Mouse (Mus musculus): ENCODE measurements around the gene Gm10188. TPM values are rescaled to one million over a fixed set of nuclear protein-coding genes. Genes with fewer than 3 reads are reported as not detected.

Gm10188 gene
- polyA plus RNA-seq (2012; ENCODE audit: insufficient read depth, low replicate concordance) = not detected in 2 replicates

DNA sequence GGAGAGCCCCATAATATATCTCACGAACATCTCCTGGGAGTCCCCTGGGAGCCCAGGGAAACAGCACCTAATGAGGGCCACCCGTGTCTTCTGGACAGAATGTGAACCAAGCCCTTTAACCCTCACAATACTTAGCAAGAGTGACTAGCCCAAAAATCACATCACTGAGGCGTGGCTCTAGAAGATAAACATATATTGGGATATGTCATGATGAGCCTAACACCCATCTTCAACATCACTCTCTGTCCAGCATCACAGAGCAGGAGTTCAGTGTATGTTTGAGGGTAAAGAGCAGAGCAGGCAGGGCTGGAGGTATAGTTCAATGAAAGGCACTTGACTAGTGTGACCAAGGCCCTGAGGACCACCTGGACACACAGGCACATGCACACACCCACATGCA is at the start of gene Gm10188:
Gene Gm10188 (minus strand): TSS at position 101 of the 400 bp plus-strand sequence.
- H3K27me3 ChIP-seq (replicated peaks) = peaks cover 59% of the 10 kb centered on the region
- no peak for TF ChIP-seq FLI1 (IDR thresholded peaks at IDR 0.05; ENCODE audit: low read length)
- no peak for TF ChIP-seq GATA1 (IDR thresholded peaks at IDR 0.05; ENCODE audit: borderline replicate concordance, low read length)

DNA sequence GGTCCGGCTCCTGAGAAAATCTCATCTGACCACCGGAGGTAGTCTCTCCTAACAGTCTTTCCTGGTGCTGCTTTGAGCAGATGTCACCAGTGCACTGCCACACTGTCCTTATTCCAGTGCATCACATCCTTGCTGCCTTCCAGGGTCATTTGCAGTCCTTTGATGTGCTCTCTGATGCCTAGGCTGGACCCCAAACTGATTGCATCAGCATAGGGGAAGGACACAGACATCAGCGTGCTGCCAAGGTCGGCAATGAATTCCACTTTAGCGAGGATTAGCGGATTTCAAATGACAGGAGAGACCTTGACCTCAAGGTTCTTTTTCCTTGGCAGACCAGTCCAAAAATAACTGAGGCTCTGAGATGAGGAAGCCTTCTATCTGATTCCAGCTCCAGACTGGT is 47.6 kb upstream of the Gm10188 start:
- no peak overlapping the region for H3K4me3 ChIP-seq (replicated peaks)
- TF ChIP-seq GATA1 (IDR thresholded peaks at IDR 0.05; ENCODE audit: borderline replicate concordance, low read length) = no peak
- no peak for TF ChIP-seq FLI1 (IDR thresholded peaks at IDR 0.05; ENCODE audit: low read length)
- H3K4me1 ChIP-seq = peaks cover 5% of the 10 kb centered on the region
- H3K9me3 ChIP-seq = no peaks in the 10 kb centered on the region
- H3K27me3 ChIP-seq (replicated peaks) = peaks cover 64% of the 10 kb centered on the region
- H3K36me3 ChIP-seq (replicated peaks; ENCODE audit: low read length) = no peaks in the 10 kb centered on the region

More for the DNA sequence above, at the start of gene Gm10188:
- Histone ChIP-seq H3K36me3 (replicated peaks; ENCODE audit: low read length) (no peaks in the 10 kb centered on the region), H3K9me3 (no peaks in the 10 kb centered on the region), H3K4me1 (peaks cover 4% of the 10 kb centered on the region), H3K4me3 (replicated peaks) (no peak within 1 kb of the TSS)

DNA sequence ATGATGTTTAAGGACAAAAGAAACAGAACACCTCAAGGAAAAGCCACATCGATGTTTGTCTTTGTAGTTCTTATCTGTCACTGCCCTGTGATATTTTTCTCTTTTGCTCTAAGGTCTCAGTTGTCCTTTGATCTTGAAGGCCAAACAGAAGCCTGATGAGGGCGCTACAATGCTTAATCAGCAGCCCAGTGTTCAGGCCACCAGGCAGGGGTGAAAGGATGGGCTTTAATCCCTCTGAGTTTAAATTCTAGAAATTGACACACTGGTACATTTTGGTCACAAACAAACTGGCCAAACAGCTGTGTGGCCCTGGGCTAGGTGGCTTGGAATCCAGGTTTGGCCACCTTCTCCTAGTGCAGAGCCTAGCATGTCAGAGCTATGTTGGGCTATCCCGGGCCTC is 47.1 kb upstream of the Gm10188 start:
- no peak overlapping the region for H3K4me3 ChIP-seq (replicated peaks)
- H3K4me1 ChIP-seq = peaks cover 9% of the 10 kb centered on the region
- no peak for TF ChIP-seq FLI1 (IDR thresholded peaks at IDR 0.05; ENCODE audit: low read length)
- TF ChIP-seq GATA1 (IDR thresholded peaks at IDR 0.05; ENCODE audit: borderline replicate concordance, low read length) = no peak
- H3K27me3 ChIP-seq (replicated peaks) = peaks cover 60% of the 10 kb centered on the region
- no peaks in the 10 kb centered on the region for H3K36me3 ChIP-seq (replicated peaks; ENCODE audit: low read length)
- H3K9me3 ChIP-seq = no peaks in the 10 kb centered on the region

DNA sequence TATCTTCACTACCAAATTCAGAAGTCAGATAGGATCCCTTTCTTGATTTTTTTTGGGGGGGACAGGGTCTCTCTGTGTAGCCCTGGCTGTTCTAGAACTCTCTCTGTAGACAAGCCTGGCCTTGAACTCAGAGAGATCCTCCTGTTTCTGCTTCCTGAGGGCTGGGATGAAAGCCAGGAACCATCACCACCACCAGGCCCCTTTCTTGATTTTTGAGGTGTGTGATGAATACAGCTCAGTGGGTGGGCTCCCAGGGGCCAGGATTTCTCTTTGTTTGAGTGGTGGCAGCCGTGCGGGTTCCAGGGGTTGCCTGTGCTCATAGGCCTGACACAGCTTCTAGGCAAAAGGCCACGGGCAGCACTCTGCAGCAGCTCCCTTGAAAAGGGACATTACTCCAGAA is 41.7 kb upstream of the Gm10188 start:
- H3K4me1 ChIP-seq = peaks cover 35% of the 10 kb centered on the region
- H3K36me3 ChIP-seq (replicated peaks; ENCODE audit: low read length) = no peaks in the 10 kb centered on the region
- peaks cover 51% of the 10 kb centered on the region for H3K27me3 ChIP-seq (replicated peaks)
- no peak overlapping the region for H3K4me3 ChIP-seq (replicated peaks)
- TF ChIP-seq FLI1 (IDR thresholded peaks at IDR 0.05; ENCODE audit: low read length) (no peak), GATA1 (IDR thresholded peaks at IDR 0.05; ENCODE audit: borderline replicate concordance, low read length) (no peak)
- H3K9me3 ChIP-seq = no peaks in the 10 kb centered on the region

DNA sequence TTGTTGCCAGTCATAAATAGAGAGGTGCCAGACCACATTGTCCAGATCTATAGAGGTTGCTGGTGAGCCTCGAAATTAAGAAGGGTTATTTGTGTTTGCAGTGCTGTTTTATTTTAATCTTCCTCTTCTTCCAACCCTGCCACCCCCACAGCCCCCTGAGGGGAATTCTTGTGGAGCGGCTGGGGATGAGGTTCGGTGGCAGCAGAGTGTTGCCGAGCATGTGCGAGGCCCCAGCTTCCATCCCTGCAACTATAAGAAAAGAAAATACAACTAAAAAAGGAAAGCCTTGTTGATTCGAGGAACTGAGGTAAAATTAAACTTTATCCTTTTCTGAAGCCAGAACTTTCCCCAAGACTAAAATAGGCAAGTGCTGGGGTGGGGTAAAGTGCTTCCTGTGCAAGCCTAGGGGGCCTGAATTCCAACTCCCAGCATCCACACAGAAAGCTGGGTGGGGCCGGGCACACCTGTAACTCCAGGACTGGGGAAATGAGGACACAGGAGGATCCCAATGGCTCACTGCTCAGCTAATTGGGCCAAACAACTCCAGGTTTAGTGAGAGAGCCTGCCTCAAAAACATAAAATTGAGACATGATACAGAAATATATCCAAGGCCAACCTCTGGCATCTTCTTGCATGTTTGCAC is 39.0 kb upstream of the Gm10188 start:
- TF ChIP-seq FLI1 (IDR thresholded peaks at IDR 0.05; ENCODE audit: low read length) (no peak), GATA1 (IDR thresholded peaks at IDR 0.05; ENCODE audit: borderline replicate concordance, low read length) (no peak)
- Histone ChIP-seq H3K36me3 (replicated peaks; ENCODE audit: low read length) (no peaks in the 10 kb centered on the region), H3K4me1 (peaks cover 57% of the 10 kb centered on the region), H3K4me3 (replicated peaks) (no peak overlapping the region), H3K9me3 (no peaks in the 10 kb centered on the region), H3K27me3 (replicated peaks) (peaks cover 36% of the 10 kb centered on the region)

DNA sequence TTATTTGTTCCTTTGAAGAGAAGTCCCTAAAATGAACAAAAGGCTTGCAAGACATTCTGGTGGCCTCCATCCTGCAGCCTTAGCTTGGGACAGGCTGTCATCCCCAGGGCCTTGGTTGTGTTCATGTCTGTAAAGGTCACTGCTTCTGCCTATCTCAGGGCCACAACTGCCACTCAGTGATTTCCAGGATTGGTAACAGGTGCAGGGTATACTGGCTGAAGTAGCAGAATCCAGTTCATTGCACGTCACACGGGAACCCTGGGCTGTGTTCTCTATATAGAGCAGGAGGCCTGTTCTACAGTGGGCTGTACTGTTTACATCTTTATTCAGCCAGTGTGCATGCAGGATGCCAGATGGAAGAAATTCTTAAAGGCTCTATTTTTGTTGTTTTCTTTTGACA is 38.4 kb upstream of the Gm10188 start:
- Histone ChIP-seq H3K4me3 (replicated peaks) (no peak overlapping the region), H3K9me3 (no peaks in the 10 kb centered on the region), H3K4me1 (peaks cover 57% of the 10 kb centered on the region), H3K27me3 (replicated peaks) (peaks cover 34% of the 10 kb centered on the region), H3K36me3 (replicated peaks; ENCODE audit: low read length) (no peaks in the 10 kb centered on the region)
- TF ChIP-seq GATA1 (IDR thresholded peaks at IDR 0.05; ENCODE audit: borderline replicate concordance, low read length) (no peak), FLI1 (IDR thresholded peaks at IDR 0.05; ENCODE audit: low read length) (no peak)

DNA sequence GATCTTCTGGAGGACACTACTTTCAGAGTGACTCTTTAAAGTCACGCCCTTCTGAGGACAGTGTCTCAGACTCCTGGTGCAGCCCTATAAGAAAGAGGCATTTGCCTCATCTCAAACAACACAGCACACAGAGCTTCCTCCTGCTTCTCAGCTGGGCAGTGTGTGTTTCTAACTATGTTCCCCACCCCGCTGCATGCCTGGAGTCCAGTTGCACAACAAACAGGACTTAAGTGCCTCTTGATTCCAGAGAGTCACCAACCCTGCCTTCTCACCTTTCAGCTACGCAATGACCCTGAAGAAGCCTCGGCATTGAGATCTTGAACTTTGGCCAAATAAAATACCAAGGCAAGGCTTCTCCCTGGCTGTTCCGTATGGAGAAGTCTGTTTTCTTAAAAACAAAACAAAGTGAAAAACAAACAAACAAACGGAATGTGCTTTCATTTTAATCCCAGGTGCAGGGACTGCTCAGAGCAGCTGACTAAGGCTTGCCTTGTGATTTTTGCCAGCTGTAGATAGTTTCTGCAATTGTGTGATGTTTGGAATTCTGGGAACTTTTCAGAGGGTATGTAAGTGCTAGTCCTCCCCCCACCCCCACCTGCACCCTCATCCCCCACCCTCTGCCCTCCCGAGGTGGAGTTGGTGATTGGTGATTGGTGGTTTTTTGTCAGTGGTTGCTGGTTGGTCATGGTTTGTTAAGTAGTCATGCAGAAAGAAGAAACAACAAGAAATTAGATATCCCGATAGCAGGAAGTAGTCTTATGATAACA is 37.4 kb upstream of the Gm10188 start:
- Histone ChIP-seq H3K36me3 (replicated peaks; ENCODE audit: low read length) (no peaks in the 10 kb centered on the region), H3K4me3 (replicated peaks) (no peak overlapping the region), H3K27me3 (replicated peaks) (peaks cover 32% of the 10 kb centered on the region), H3K4me1 (peaks cover 51% of the 10 kb centered on the region), H3K9me3 (no peaks in the 10 kb centered on the region)
- TF ChIP-seq FLI1 (IDR thresholded peaks at IDR 0.05; ENCODE audit: low read length) (no peak), GATA1 (IDR thresholded peaks at IDR 0.05; ENCODE audit: borderline replicate concordance, low read length) (no peak)

DNA sequence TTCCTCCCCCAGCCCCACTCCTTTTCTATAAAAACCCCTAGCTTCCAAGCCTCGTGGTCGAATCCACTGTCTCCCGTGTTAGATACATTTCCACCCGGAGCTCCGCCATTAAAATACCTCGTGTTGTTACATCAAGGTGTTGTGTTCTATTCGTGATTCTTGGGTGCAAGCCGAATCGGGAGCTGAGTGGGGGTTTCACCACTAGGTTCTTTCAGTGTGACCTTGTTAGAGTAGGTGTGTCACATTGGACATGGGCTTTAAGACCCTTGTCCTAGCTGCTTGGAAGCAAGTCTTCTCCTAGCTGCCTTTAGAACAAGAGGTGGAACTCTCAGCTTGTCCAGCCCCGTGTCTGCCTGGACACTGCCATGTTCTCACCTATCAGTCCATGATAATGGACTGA is 36.4 kb upstream of the Gm10188 start:
- peaks cover 34% of the 10 kb centered on the region for H3K27me3 ChIP-seq (replicated peaks)
- H3K9me3 ChIP-seq = no peaks in the 10 kb centered on the region
- H3K4me1 ChIP-seq = peaks cover 44% of the 10 kb centered on the region
- no peak for TF ChIP-seq GATA1 (IDR thresholded peaks at IDR 0.05; ENCODE audit: borderline replicate concordance, low read length)
- TF ChIP-seq FLI1 (IDR thresholded peaks at IDR 0.05; ENCODE audit: low read length) = no peak
- no peaks in the 10 kb centered on the region for H3K36me3 ChIP-seq (replicated peaks; ENCODE audit: low read length)
- H3K4me3 ChIP-seq (replicated peaks) = no peak overlapping the region

DNA sequence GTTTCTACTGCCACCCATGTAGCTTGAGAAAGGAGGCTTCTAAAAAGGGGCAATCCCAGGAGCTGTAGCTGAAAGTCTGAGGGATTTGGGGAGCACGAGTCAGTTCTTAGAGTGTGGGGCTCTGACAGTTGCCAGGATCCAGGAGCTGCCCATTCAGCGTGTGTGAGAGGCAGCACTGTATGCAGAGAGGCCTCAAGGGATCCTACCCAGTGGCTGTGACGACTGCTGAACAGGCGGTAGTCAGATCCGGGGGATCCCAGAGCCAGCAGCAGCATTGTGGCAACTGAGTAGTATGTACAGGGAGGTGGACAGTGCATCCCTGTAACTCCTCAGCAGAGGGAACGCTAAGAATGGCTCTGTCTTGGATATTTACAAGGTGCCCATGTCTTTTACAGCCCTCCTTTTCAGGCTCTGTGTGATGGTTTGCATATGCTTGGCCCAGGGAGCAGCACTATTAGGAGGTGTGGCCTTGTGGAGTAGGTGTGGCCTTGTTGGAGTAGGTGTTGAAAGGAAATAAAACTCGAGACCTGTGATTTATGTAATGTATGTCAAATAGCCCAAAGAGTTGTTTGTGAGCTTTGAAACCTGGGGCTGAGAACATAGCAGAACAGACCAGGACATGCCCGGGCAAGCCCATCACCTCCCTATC is 35.8 kb upstream of the Gm10188 start:
- no peak for TF ChIP-seq FLI1 (IDR thresholded peaks at IDR 0.05; ENCODE audit: low read length)
- TF ChIP-seq GATA1 (IDR thresholded peaks at IDR 0.05; ENCODE audit: borderline replicate concordance, low read length) = no peak
- Histone ChIP-seq H3K36me3 (replicated peaks; ENCODE audit: low read length) (no peaks in the 10 kb centered on the region), H3K27me3 (replicated peaks) (peaks cover 36% of the 10 kb centered on the region), H3K4me1 (peaks cover 44% of the 10 kb centered on the region), H3K4me3 (replicated peaks) (peak overlapping the region; percentile 21), H3K9me3 (no peaks in the 10 kb centered on the region)

DNA sequence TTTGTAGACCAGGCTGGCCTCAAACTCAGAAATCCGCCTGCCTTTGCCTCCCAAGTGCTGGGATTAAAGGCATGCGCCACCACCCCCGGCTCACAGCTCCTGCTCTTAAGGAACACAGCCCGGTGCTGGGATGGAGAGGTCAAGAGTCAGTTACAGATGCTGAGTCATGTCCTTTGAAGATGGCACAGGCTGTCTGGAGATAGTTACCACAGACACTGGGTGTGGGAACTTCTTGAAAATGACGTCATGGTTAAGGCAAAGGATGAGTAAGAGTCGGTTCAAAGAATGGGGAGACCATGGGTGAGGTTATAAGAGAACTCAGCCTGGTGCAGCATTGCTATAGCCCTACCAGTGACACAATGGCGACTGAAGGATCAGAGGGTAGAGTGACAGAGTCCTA is 35.0 kb upstream of the Gm10188 start:
- TF ChIP-seq FLI1 (IDR thresholded peaks at IDR 0.05; ENCODE audit: low read length) (no peak), GATA1 (IDR thresholded peaks at IDR 0.05; ENCODE audit: borderline replicate concordance, low read length) (no peak)
- Histone ChIP-seq H3K4me1 (peaks cover 44% of the 10 kb centered on the region), H3K36me3 (replicated peaks; ENCODE audit: low read length) (no peaks in the 10 kb centered on the region), H3K4me3 (replicated peaks) (no peak overlapping the region), H3K27me3 (replicated peaks) (peaks cover 40% of the 10 kb centered on the region), H3K9me3 (no peaks in the 10 kb centered on the region)

Data from megakaryocyte, embryonic 14.5 days (primary cell).